Mouse (Mus musculus) cerebellum, adult 9-10 months (tissue): ENCODE results near the gene Hnrnpul1.
"Not testable (repeated sequence)": the region's sequence is repeated elsewhere in the genome, so short reads cannot be mapped to it uniquely, and the experiment has no call there.

ENCODE experiments used
- DNase-seq: peaks from one replicate; pipeline ENCODE4 v3.0.0; 2022

Hnrnpul1 gene

GRCm38 (mm10) chr7:25780021-25780420 is 25.5 kb upstream of the Hnrnpul1 start:
- no peak for DNase-seq

GRCm38 (mm10) chr7:25768229-25768628 is 13.7 kb upstream of the Hnrnpul1 start:
- DNase-seq = no peak

GRCm38 (mm10) chr7:25766108-25766507 is 11.6 kb upstream of the Hnrnpul1 start:
- no peak for DNase-seq

GRCm38 (mm10) chr7:25764221-25764620 is 9.7 kb upstream of the Hnrnpul1 start:
- no peak for DNase-seq

- DNase-seq = no peak
Measured at GRCm38 (mm10) chr7:25763678-25764077, 9.1 kb upstream of the Hnrnpul1 start.

- no peak for DNase-seq
Measured at GRCm38 (mm10) chr7:25761354-25761753, 6.8 kb upstream of the Hnrnpul1 start.

- DNase-seq = peak; percentile 86
Measured at GRCm38 (mm10) chr7:25756011-25756410, 1.5 kb upstream of the Hnrnpul1 start.

GRCm38 (mm10) chr7:25755468-25755833 is 894 bp upstream of the Hnrnpul1 start:
- DNase-seq = no peak

- DNase-seq = no peak
Measured at GRCm38 (mm10) chr7:25754439-25754737, 169 bp downstream of the Hnrnpul1 start.

- DNase-seq = peak; percentile 48
Measured at GRCm38 (mm10) chr7:25753643-25754438, 716 bp downstream of the Hnrnpul1 start.

GRCm38 (mm10) chr7:25753076-25753475 is 1.5 kb downstream of the Hnrnpul1 start:
- peak; percentile 55 for DNase-seq

- no peak for DNase-seq
Measured at GRCm38 (mm10) chr7:25746844-25747243, 7.7 kb downstream of the Hnrnpul1 start.

GRCm38 (mm10) chr7:25738277-25738676 is 16.3 kb downstream of the Hnrnpul1 start:
- no peak for DNase-seq

GRCm38 (mm10) chr7:25736920-25737319 is 17.6 kb downstream of the Hnrnpul1 start:
- DNase-seq = no peak

GRCm38 (mm10) chr7:25734991-25735390 is 19.6 kb downstream of the Hnrnpul1 start:
- DNase-seq = no peak

GRCm38 (mm10) chr7:25731294-25732055 is 23.1 kb downstream of the Hnrnpul1 start:
- DNase-seq = no peak

- no peak for DNase-seq
Measured at GRCm38 (mm10) chr7:25729862-25730261, 24.7 kb downstream of the Hnrnpul1 start.

GRCm38 (mm10) chr7:25729396-25729795 is 25.2 kb downstream of the Hnrnpul1 start:
- no peak for DNase-seq

- DNase-seq = no peak
Measured at GRCm38 (mm10) chr7:25727800-25728199, 26.8 kb downstream of the Hnrnpul1 start.

- no peak for DNase-seq
Measured at GRCm38 (mm10) chr7:25725886-25726285, 28.7 kb downstream of the Hnrnpul1 start.

GRCm38 (mm10) chr7:25721776-25722175 is 32.8 kb downstream of the Hnrnpul1 start:
- DNase-seq = not testable (repeated sequence)

- DNase-seq = no peak
Measured at GRCm38 (mm10) chr7:25720760-25721159, 33.8 kb downstream of the Hnrnpul1 start.

- peak; percentile 83 for DNase-seq
Measured at GRCm38 (mm10) chr7:25719761-25720610, 34.6 kb downstream of the Hnrnpul1 start.
